Mouse (Mus musculus): ENCODE data around the gene Drd1. TPM values are rescaled to one million over a fixed set of nuclear protein-coding genes. Genes with fewer than 3 reads are reported as not detected.
A peak's percentile ranks its signal among the peaks of the same experiment; 100 is the strongest.

The Drd1 gene
- total RNA-seq (2015), result not detected in 2 replicates
- not detected in 2 replicates for total RNA-seq (2017)

DNA sequence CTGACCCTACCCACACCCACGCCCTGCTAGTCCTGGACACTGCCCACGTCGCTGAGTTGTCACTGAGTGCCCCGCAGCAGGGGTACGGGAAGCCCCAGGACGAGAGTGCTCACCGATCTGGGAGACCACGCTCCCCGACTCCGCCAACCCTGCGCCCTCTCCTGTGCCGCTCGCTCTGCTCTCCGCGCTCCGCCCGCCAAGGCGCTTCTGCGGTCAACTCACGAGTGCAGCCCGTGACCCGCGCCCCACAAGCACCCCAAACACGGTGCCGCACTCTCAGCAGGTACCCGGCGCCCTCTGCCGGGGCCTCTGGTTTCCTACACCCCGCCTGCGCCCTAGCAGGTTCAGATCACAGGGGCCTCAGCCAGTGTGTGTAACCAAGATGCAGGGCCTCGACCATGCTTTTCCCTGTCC is at the start of gene Drd1:
Gene Drd1, minus strand, starts transcription at position 258 of the 414 bp plus-strand sequence.
- peak; percentile 79 for ATAC-seq (ENCODE audit: poor library complexity, severe bottlenecking)

DNA sequence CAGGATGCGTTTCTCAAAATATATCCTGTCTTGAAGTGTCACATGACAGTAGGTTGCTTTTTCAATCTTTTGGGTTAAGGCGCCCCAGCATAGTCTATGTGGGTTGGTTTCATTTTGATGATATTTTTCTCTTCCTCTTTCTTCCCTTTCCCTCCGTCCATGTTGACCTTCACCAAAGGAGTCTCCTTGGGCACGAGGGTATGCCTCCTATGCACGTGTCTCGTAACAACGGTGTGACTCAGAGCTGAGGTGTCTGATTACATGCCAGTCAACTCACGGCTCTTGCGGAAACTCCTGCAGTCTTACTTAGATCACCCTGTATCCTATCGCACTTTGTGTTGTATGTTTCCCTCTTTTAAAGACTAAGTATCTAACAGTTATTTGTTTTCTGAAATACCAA is 48.4 kb upstream of the Drd1 start:
- ATAC-seq (ENCODE audit: poor library complexity, severe bottlenecking), result no peak

DNA sequence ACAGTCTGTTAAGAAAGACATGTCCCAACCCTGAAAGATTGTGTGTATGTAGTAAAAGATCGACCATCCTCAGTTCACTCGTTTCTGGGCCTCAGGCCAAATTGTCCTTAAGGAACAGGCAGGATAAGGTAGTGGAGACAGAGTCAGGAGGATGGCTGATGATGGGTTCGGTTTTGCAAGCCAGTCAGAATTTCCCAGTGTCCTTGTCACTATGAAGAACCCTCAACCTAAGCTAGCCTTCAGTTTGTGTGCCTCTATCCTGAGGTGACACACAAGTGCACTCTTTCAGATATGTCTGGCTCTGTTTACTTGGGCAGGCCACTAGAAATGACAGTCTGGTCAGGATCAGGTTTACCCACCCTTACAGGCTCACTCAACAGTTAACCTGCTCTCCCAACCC is 47.8 kb upstream of the Drd1 start:
- no peak for ATAC-seq (ENCODE audit: poor library complexity, severe bottlenecking)

DNA sequence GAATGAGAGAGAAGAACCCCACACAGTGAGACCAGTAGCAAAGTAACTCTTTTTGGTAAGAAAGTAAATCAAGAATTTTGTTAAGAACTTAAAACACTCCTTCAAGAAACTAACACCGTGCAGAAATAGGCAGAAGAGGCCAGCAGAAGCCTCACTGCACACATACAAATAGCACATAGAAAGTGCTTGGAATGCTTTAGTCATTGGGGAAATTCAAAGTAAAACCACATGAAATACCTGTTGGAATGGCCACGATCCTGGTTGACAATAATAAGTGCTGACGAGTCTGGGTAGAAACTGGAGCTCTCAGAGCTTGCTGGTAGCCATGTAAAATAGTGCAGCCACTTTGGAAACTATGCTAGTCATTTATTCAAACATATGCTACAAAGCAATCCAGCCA is 46.6 kb upstream of the Drd1 start:
- ATAC-seq (ENCODE audit: poor library complexity, severe bottlenecking), result no peak

DNA sequence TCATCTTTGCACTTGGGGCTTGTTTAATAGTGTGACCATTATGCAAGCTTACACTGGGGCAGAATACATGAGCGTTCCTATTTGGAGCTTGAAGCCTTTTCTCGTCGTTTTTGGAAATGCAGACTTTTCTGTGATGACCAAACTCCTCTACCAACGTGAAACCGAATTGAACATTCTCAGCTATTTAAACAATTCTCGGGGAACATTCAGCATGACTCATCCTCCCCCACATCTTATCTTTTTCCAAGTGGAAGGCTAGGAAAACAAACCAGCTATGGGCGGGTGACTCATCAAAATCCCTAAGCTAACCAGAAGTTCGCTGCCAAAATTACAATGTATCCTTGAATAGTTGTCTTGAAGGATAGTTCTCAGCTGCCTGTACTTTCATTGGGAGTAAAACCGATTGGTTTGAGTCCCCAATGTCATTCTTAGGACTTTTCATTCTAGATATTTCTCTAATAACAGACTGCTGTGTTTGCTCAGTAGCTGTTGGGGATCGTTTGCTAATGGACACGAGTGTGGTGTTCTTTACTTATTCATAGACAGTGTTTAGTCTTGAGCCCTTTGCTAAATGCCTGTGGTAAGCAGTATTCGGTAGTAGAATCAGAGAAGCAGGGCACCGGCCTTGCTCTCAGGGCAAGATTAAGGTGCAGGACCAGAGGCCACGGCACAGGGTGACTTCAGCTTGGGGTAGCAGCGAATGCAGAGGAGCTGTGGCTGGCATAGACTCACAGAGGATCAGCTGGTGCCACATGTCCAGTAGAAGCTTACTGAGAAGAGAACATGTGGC is 45.7 kb upstream of the Drd1 start:
- ATAC-seq (ENCODE audit: poor library complexity, severe bottlenecking), result no peak

DNA sequence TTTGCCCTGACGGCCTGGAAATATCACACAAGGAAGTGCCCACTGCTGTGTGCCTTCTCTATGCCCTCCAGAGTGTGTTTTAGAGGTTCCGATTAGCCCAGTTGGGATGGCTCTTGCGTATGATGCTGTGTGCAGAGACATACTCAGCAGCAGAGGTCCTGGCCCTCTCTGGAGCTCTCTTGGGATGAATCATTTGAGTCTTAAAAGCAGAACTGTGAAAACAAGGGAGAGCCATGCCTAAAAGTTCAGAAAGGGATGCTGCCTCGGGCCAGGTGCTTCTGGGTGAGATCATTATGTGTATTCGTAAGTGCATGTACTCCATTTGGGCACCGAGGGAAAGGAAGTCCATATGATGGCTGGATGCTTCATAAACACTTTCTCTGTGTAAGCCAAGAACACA is 42.3 kb upstream of the Drd1 start:
- ATAC-seq (ENCODE audit: poor library complexity, severe bottlenecking), result no peak

DNA sequence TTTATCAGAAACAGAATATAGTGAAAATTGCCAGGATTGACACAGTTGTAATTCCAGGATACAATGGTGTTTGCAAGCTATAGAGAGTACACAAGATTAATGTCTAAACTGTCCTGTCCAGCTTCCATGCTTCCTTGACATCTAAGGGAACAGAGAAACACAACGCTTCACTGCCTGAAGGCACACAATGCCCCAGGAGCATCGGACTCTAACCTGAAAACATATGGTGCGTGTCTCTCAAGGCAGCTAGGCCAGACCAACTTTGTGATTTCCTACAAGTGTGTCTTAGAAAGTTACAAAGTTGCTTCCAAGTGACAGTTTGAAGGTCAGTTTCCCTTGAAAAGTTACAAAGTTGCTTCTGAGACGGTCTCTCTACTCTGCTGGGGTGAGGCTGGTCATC is 41.7 kb upstream of the Drd1 start:
- no peak for ATAC-seq (ENCODE audit: poor library complexity, severe bottlenecking)

DNA sequence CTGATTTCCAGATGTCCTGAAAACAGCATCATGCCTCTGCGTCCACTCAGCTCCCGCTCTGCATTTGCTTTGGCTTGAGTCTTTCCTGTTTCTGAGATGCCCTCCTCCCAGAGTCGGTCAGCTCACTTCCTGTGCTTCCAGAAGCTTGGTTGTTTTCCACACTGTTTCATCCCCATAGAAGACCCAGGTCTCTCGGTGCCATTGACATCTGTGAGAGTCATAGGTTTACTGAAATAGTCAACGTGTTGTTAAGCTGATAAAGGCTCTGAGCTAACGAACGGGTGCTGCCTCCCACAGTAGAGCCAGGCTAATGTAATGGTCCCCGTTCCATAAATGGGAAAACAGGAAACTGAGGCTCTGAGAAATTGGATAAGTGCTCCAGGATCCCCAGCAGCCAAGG is 40.2 kb upstream of the Drd1 start:
- no peak for ATAC-seq (ENCODE audit: poor library complexity, severe bottlenecking)

DNA sequence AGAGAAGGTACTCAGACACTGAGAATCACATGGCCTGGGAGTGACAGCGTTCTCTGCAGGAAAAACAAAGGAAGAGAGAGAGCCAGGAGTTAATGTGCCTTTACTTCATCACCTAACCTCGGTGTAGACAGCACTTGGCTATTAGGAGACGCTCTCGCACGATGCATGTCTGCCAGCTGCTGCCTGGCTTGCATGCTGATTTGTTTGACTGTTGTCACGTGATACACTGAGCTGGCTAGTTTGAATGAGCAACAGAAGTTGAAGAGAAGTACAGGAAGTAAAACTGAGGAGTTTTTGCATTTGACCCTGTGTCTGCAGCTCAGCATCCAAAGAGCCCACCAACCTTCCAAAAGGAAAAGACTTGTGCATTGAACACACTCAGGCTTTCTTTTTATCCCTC is 39.5 kb upstream of the Drd1 start:
- no peak for ATAC-seq (ENCODE audit: poor library complexity, severe bottlenecking)

DNA sequence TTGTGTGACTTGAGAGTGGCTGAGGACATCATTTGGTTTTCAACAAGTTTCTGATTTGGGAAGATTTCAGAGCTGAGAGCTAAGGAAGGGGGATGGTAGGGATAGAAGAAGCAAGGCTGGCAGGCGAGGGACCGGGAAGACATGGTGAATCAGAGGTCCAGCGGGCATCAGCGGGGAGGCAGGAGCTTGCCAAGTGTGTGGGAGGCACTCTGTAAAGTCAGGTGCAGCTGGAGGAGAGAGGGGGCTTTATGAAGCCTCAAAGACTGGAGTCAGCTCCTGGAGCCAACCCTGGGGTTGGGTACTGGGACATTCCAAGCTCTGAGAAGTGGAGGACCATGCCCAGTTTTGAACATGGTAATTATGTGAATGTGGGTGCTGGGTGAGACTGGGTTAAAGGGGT is 38.8 kb upstream of the Drd1 start:
- no peak for ATAC-seq (ENCODE audit: poor library complexity, severe bottlenecking)

DNA sequence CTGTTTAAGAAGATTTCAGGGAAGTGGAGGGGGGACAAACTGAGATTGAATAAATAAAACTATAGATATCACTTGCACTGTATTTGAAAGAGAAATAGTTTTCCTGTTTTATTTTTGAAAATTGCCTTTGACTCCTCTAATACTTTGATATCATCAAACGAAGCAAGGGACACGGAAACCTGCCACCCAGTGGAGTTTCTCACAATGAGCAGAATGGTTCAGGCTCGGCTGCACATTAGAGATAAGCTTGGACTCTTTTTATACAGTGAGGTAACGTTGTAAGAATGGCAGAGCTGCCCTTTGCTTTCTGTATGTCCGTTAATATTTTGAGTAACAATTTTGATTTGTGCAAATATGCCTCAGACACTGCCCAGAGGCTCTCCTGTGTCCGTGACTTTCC is 36.2 kb upstream of the Drd1 start:
- no peak for ATAC-seq (ENCODE audit: poor library complexity, severe bottlenecking)

DNA sequence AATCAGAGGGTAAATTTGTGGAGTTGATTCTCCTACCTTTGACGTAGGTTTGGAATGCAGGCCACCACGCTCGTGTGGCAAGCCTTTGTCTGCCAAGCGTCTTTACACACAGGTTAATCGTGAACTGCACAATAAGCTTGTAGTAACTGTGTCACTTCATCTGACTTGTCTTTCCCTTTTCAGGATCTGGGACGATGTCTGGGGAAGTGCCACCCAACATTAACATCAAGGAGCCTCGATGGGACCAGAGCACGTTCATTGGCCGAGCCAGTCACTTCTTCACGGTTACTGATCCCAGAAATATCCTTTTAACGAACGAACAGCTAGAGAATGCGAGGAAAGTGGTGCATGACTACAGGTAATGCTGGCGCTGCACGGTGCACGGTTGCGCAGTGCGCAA is 29.8 kb upstream of the Drd1 start:
- ATAC-seq (ENCODE audit: poor library complexity, severe bottlenecking), result no peak

DNA sequence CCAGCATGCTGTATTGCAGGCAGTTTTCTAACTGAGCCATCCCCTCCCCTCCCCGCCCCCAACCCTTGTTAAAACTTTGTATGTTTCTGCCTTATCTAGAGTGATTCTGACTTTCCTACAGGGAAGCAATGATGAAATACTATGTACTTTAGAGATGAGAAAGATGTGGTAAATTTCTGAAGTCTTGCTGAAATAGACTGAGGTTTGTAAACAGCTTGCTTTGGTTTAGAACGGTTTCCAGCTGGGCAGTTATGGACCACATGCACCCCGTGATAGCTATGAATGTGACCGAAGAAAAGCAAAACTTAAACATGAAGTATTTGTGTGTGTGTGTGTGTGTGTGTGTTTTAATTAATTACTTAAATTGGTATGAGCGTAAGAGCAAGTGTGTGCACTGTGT is 29.3 kb upstream of the Drd1 start:
- ATAC-seq (ENCODE audit: poor library complexity, severe bottlenecking), result 0 out of 2 replicates have a peak, but pooled peaks have one; percentile 35

DNA sequence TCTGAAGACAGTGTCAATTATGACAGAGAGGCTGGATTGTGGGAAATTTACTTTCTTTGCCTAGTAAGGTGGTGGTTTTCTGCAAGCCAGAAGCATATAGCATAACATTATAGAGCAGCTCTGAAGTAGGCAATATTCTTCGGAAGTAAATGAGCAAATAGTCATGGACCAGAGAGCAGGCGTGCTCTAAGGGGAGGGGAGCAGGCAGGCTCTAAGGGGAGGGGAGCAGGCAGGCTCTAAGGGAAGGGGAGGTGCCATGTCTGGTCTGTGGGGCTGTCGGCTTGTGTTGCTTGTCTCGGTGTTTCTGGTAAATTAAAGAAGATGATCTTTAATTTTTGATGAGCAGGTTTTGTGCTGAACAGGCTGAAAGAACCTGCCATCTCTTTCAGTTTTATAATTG is 28.7 kb upstream of the Drd1 start:
- no peak for ATAC-seq (ENCODE audit: poor library complexity, severe bottlenecking)

DNA sequence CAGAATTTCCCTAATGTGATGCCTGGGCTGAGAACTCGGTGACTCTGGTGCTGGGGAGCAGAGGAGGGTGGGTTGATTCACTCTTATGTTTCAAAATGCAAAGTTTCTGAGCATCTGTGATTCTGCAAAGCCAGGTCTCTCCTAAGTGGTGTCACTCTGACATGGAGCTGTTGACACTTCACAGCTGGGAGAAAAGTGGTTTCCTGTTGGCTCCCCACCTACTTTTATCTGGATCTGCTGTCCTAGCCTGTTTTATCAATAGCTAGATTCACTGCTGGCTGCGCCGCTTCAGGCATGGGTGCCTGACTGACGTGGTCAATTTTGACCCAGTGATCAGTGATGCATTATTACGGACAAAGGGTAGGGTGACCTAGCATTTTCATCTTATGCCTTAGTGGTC is 27.4 kb upstream of the Drd1 start:
- no peak for ATAC-seq (ENCODE audit: poor library complexity, severe bottlenecking)

DNA sequence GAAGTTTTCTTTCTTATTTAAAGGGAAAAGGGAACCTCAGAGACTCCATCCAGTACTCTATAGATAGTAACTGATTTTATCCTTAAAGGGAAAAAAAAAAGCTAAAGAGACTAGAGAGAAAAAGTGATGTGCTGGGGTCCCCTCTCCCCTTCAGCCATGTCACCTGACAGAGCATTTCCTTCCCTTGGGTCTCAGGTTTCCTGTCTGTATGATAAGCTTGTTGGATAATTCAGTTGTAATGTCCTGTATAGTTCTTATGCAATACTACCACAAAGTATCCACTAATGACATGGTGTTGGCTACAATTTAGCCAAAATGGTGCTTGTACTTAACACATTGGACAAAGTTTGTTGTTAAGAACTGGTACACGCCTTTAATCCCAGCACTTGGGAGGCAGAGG is 25.3 kb upstream of the Drd1 start:
- ATAC-seq (ENCODE audit: poor library complexity, severe bottlenecking), result 0 out of 2 replicates have a peak, but pooled peaks have one; percentile 21

DNA sequence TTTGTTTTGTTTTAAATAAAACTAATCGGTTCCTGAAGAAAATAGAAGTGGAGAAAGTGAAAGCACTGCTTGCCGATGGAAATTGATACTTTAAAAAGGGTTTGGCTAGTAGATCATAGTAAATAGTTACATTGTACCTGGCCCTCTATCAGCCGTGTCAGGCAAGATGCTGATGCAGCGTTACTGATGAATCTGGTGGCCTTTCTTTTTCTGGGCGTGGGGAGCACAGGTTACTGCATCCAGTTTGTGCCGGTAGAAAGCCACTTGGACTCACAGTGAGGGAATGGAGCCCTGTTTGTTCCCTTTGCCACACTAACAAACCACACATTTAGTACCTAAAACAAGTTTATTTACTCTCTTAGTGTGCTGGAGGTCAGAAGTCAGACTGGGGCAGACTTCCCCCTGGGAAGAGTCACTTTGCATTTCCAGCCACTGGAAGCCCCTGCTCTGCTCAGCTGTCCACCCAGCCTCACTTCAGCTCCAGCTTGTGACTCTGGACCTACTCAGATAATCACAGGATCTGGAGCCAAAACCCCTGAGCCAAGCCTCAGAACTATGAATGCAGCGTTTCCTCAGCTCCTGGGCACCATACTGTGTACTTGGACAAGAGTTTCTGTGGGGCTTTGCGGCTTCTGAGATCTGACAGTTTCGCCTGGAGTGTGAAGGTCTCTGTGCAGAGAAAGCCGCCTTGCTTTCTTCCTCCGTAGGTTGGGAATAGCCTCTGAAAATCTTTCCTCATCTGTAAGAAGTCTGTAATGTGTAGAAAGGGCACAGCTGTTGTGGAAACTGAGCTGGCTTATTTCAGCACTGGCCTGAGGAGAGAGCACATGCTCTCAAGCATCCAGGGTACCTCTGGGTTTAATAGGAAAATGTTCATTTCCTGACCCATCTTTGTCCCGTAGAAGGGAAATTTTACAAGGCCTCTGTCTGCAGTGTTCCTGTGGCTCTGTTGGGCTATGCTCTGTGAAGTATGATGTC is 24.6 kb upstream of the Drd1 start:
- no peak for ATAC-seq (ENCODE audit: poor library complexity, severe bottlenecking)

DNA sequence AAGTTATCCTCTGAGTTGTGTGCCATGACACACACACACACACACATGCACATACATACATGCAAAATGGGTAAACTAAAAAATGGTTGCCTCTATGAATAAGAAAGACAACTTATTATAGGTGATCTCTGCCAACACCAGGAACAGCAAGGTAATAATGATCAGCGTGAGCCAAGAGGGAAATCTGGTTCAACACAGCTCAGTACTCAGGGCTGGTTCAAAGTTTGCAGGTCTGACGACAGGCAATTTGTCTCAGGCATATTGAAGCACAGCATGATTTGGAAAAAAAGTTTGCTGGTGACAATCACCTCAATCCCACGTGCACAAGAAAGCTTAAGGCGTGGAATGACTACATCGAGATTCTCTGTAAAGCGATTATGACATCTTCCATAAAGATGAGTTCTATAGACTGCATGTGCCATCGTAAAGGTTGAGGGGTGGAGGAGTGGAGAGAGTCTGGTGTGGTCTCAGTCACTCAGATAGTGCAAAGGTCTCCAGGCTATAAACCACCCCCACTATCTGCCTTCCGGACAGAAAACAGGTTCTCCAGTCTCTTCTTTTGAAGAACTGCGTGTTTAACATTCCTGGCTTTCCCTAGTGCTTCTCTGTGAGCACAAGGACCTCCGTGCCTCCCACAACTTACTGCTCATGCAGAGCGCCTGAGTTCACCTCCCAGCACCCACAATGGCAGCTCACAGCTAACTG is 22.1 kb upstream of the Drd1 start:
- ATAC-seq (ENCODE audit: poor library complexity, severe bottlenecking), result no peak

DNA sequence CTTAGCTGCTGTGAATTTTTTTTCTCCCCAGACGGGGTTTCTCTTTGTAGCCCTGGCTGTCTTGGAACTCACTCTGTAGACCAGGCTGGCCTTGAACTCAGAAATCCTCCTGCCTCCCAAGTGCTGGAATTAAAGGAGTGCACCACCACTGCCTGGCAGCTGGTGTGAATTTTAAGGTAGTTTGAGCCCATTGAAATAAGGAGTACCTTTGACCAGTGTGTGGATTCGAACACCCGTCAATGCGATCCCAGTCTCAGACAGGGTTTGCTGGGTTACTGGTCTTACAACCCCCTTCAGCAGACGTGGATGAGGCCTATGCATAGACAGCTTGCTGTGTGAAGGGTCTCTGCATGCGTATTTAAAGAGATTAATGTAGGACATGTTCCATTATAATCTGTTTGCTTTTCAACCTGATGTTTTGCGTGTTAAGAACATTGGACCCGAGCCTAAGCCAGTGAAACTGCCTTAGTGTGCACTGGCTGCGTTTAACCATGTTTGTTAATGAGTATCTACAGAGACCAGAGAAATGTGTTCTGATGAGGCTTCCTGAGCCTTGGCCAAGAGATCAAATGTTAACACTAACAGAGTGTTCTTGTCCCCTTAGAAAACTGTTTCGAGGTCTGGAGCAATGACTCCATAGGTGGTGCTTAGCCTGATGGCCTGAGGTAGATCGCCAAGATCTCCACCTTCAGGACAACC is 21.4 kb upstream of the Drd1 start:
- ATAC-seq (ENCODE audit: poor library complexity, severe bottlenecking), result no peak

DNA sequence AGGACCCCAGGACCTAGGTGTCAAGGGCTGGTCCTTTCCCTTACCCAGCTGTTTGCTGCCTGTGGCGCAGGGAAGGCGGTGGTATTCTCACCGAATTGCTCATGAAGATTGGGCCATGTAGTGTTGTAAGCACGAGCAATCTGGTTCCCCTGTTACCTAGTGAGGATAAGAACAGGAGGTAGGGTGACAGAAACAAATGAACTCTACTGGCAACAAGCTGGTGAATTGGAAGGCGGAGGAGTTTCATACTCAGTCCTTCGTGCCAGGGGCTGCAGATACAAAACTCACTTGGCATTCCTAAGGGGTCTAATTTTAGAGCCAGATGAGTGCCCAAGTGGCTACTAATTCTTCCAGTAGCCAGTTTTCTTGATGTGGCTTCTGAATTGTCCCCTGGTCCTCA is 20.5 kb upstream of the Drd1 start:
- no peak for ATAC-seq (ENCODE audit: poor library complexity, severe bottlenecking)

DNA sequence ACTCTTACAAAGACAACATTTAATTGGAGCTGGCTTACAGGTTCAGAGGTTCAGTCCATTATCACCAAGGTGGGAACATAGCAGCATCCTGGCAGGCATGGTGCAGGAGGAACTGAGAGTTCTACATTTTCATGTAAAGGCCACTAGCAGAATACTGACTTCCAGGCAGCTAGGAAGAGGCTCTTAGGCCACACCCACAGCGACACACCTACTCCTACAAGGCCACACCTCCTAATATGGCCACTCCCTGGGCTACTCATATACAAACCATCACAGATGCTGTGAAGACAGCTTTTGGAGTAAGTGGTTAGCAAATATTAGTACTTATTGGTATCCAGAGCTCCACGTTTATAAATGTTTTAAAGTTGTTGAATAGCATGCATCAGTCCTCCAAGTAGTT is 19.9 kb upstream of the Drd1 start:
- ATAC-seq (ENCODE audit: poor library complexity, severe bottlenecking), result no peak
